Mouse (Mus musculus) olfactory bulb, adult 2 months (tissue): ENCODE results near the gene Usp16.

Source experiments
- CTCF ChIP-seq: fragments of 200-500 bp; IDR thresholded peaks from 2 replicates; pipeline ENCODE4 v1.5.1; 2012; ENCODE audit warnings: low read depth, mild to moderate bottlenecking, low read length, moderate library complexity; ENCODE audit not compliant: insufficient read depth
- POLR2A ChIP-seq: fragments of 200-500 bp; IDR thresholded peaks from 2 replicates; pipeline ENCODE4 v1.6.1; 2012; ENCODE audit warnings: mild to moderate bottlenecking, low read depth, low read length, moderate library complexity; ENCODE audit not compliant: insufficient read depth

- no peak for TF ChIP-seq POLR2A
- no peak for TF ChIP-seq CTCF
These were observed 34.1 kb downstream of the Usp16 start for GRCm38 (mm10) chr16:87488605-87489004.
